Mouse (Mus musculus) testis, adult 2 months (tissue): ENCODE data around the gene Gm26620.

Source experiments
- CTCF ChIP-seq: fragments of 200-500 bp; IDR thresholded peaks from 2 replicates; pipeline ENCODE4 v1.5.1; 2012; ENCODE audit warnings: low read depth, mild to moderate bottlenecking, inconsistent platforms, low read length, moderate library complexity; ENCODE audit not compliant: control insufficient read depth, insufficient read depth, insufficient replicate concordance
- POLR2A ChIP-seq: fragments of 200-500 bp; IDR thresholded peaks from 2 replicates; pipeline ENCODE4 v1.6.1; 2012; ENCODE audit warnings: low read depth, mild to moderate bottlenecking, inconsistent platforms, low read length, moderate library complexity; ENCODE audit not compliant: control insufficient read depth

GRCm38 (mm10) chr1:170903485-170903884, 18.6 kb downstream of the Gm26620 start:
- TF ChIP-seq CTCF (no peak), POLR2A (no peak)
